Mouse (Mus musculus): ENCODE measurements around the gene Mtmr12. TPM values are rescaled to one million over a fixed set of nuclear protein-coding genes. Genes with fewer than 3 reads are reported as not detected.
A peak's percentile ranks its signal among the peaks of the same experiment; 100 is the strongest.

Mtmr12 gene
- polyA plus RNA-seq, 1 experiment from 2014 or later, result 20.7 TPM

GRCm38 (mm10) chr15:12314584-12314983 lies 109.8 kb downstream of the Mtmr12 start:
- WGBS, result 83% methylated on average over 5 of the region's 5 CpGs
- H3K27ac ChIP-seq, result no peak overlapping the region
- H3K27me3 ChIP-seq, result no peaks in the 10 kb centered on the region
- no peaks in the 10 kb centered on the region for H3K9me3 ChIP-seq
- no peak overlapping the region for H3K4me3 ChIP-seq (replicated peaks)
- H3K4me2 ChIP-seq, result no peak overlapping the region
- no peaks in the 10 kb centered on the region for H3K4me1 ChIP-seq (replicated peaks)
- H3K36me3 ChIP-seq, result no peaks in the 10 kb centered on the region
- H3K9ac ChIP-seq (replicated peaks), result no peak overlapping the region
- ATAC-seq (ENCODE audit: insufficient number of reproducible peaks, insufficient read depth, low FRiP score, low TSS enrichment, low read depth), result no peak

- no peak overlapping the region for H3K9ac ChIP-seq (replicated peaks)
- 69% methylated on average over 2 of the region's 2 CpGs for WGBS
- H3K4me3 ChIP-seq (replicated peaks), result no peak overlapping the region
- ATAC-seq (ENCODE audit: insufficient number of reproducible peaks, insufficient read depth, low FRiP score, low TSS enrichment, low read depth), result no peak
- H3K9me3 ChIP-seq, result no peaks in the 10 kb centered on the region
- no peak overlapping the region for H3K27ac ChIP-seq
- no peaks in the 10 kb centered on the region for H3K36me3 ChIP-seq
- peaks cover 6% of the 10 kb centered on the region for H3K27me3 ChIP-seq
- H3K4me2 ChIP-seq, result no peak overlapping the region
- H3K4me1 ChIP-seq (replicated peaks), result no peaks in the 10 kb centered on the region
Observed at GRCm38 (mm10) chr15:12315996-12316395, 111.2 kb downstream of the Mtmr12 start.

- Histone ChIP-seq H3K9me3 (no peaks in the 10 kb centered on the region), H3K27me3 (peaks cover 6% of the 10 kb centered on the region), H3K27ac (no peak overlapping the region), H3K4me3 (replicated peaks) (no peak overlapping the region), H3K4me2 (no peak overlapping the region), H3K4me1 (replicated peaks) (no peaks in the 10 kb centered on the region), H3K9ac (replicated peaks) (no peak overlapping the region), H3K36me3 (no peaks in the 10 kb centered on the region)
- ATAC-seq (ENCODE audit: insufficient number of reproducible peaks, insufficient read depth, low FRiP score, low TSS enrichment, low read depth), result no peak
- 80% methylated on average over 5 of the region's 5 CpGs for WGBS
Observed at GRCm38 (mm10) chr15:12317290-12317689, 112.5 kb downstream of the Mtmr12 start.

GRCm38 (mm10) chr15:12318451-12318850 lies 113.6 kb downstream of the Mtmr12 start:
- no peak for ATAC-seq (ENCODE audit: insufficient number of reproducible peaks, insufficient read depth, low FRiP score, low TSS enrichment, low read depth)
- Histone ChIP-seq H3K9me3 (no peaks in the 10 kb centered on the region), H3K4me2 (no peak overlapping the region), H3K4me3 (replicated peaks) (no peak overlapping the region), H3K27me3 (peaks cover 6% of the 10 kb centered on the region), H3K9ac (replicated peaks) (no peak overlapping the region), H3K4me1 (replicated peaks) (peaks cover 6% of the 10 kb centered on the region; the same call in 1 of the 2 replicates), H3K27ac (no peak overlapping the region), H3K36me3 (no peaks in the 10 kb centered on the region)
- 84% methylated on average over 8 of the region's 8 CpGs for WGBS

- 51% methylated on average over 5 of the region's 5 CpGs for WGBS
- Histone ChIP-seq H3K27ac (no peak overlapping the region), H3K9ac (replicated peaks) (no peak overlapping the region), H3K4me1 (replicated peaks) (peaks cover 15% of the 10 kb centered on the region), H3K4me2 (peak overlapping the region; percentile 68; the same call in 1 of the 2 replicates), H3K36me3 (0 out of 2 replicates have a peak, but pooled peaks cover 3% of the 10 kb centered on the region), H3K9me3 (no peaks in the 10 kb centered on the region), H3K4me3 (replicated peaks) (no peak overlapping the region), H3K27me3 (peaks cover 6% of the 10 kb centered on the region)
- ATAC-seq (ENCODE audit: insufficient number of reproducible peaks, insufficient read depth, low FRiP score, low TSS enrichment, low read depth), result no peak
Observed at GRCm38 (mm10) chr15:12319889-12320288, 115.1 kb downstream of the Mtmr12 start.

GRCm38 (mm10) chr15:12320441-12321090 lies 115.7 kb downstream of the Mtmr12 start:
- Histone ChIP-seq H3K9me3 (no peaks in the 10 kb centered on the region), H3K36me3 (peaks cover 5% of the 10 kb centered on the region; the same call in 1 of the 2 replicates), H3K9ac (replicated peaks) (peak overlapping the region; percentile 98), H3K27ac (peak overlapping the region; percentile 95), H3K4me1 (replicated peaks) (peaks cover 15% of the 10 kb centered on the region), H3K4me3 (replicated peaks) (peak overlapping the region; percentile 99), H3K27me3 (peaks cover 6% of the 10 kb centered on the region), H3K4me2 (peak overlapping the region; percentile 68)
- 7% methylated on average over 22 of the region's 22 CpGs for WGBS
- no peak; the same call in 1 of the 2 replicates for ATAC-seq (ENCODE audit: insufficient number of reproducible peaks, insufficient read depth, low FRiP score, low TSS enrichment, low read depth)

GRCm38 (mm10) chr15:12321091-12321787 lies 116.4 kb downstream of the Mtmr12 start, which contains the start of gene Golph3:
Golph3 (plus strand) TSS chr15:12321450.
- peaks cover 15% of the 10 kb centered on the region for H3K4me1 ChIP-seq (replicated peaks)
- peak within 1 kb of the TSS; percentile 68 for H3K4me2 ChIP-seq
- peaks cover 6% of the 10 kb centered on the region for H3K27me3 ChIP-seq
- peak; percentile 88 for ATAC-seq (ENCODE audit: insufficient number of reproducible peaks, insufficient read depth, low FRiP score, low TSS enrichment, low read depth)
- peak within 1 kb of the TSS; percentile 98 for H3K9ac ChIP-seq (replicated peaks)
- peaks cover 11% of the 10 kb centered on the region; the same call in 1 of the 2 replicates for H3K36me3 ChIP-seq
- peak within 1 kb of the TSS; percentile 99 for H3K4me3 ChIP-seq (replicated peaks)
- no peaks in the 10 kb centered on the region for H3K9me3 ChIP-seq
- peak within 1 kb of the TSS; percentile 95 for H3K27ac ChIP-seq
- WGBS, result 0% methylated on average over 73 of the region's 74 CpGs

GRCm38 (mm10) chr15:12321788-12322621 lies 117.2 kb downstream of the Mtmr12 start, which contains the start of gene 1810049J17Rik:
1810049J17Rik (minus strand) TSS chr15:12321899.
- Histone ChIP-seq H3K9ac (replicated peaks) (peak within 1 kb of the TSS; percentile 98), H3K4me3 (replicated peaks) (peak within 1 kb of the TSS; percentile 99), H3K4me2 (peak within 1 kb of the TSS; percentile 68), H3K27me3 (peaks cover 6% of the 10 kb centered on the region), H3K9me3 (no peaks in the 10 kb centered on the region), H3K4me1 (replicated peaks) (peaks cover 15% of the 10 kb centered on the region), H3K27ac (peak within 1 kb of the TSS; percentile 95), H3K36me3 (peaks cover 12% of the 10 kb centered on the region; the same call in 1 of the 2 replicates)
- ATAC-seq (ENCODE audit: insufficient number of reproducible peaks, insufficient read depth, low FRiP score, low TSS enrichment, low read depth), result peak; percentile 23
- 1% methylated on average over 63 of the region's 70 CpGs for WGBS

- Histone ChIP-seq H3K27me3 (peaks cover 6% of the 10 kb centered on the region), H3K4me1 (replicated peaks) (peaks cover 15% of the 10 kb centered on the region), H3K9ac (replicated peaks) (peak overlapping the region; percentile 98), H3K4me2 (peak overlapping the region; percentile 68), H3K27ac (no peak overlapping the region), H3K9me3 (no peaks in the 10 kb centered on the region), H3K4me3 (replicated peaks) (peak overlapping the region; percentile 99), H3K36me3 (peaks cover 18% of the 10 kb centered on the region; the same call in 1 of the 2 replicates)
- WGBS, result 11% methylated on average over 9 of the region's 9 CpGs
- no peak for ATAC-seq (ENCODE audit: insufficient number of reproducible peaks, insufficient read depth, low FRiP score, low TSS enrichment, low read depth)
Observed at GRCm38 (mm10) chr15:12322676-12323402, 118.0 kb downstream of the Mtmr12 start.

Measured in limb, embryonic 12.5 days (tissue).